Mouse (Mus musculus) ZHBTc4 (cell line): Measurements from ENCODE around the gene Dxo.
A peak's percentile ranks its signal among the peaks of the same experiment; 100 is the strongest.

Experiments used
- DNase-seq: peaks from one replicate; pipeline ENCODE4 v3.0.0-alpha.2; 2011; ENCODE audit warnings: low read depth, low spot score

The Dxo gene

DNA sequence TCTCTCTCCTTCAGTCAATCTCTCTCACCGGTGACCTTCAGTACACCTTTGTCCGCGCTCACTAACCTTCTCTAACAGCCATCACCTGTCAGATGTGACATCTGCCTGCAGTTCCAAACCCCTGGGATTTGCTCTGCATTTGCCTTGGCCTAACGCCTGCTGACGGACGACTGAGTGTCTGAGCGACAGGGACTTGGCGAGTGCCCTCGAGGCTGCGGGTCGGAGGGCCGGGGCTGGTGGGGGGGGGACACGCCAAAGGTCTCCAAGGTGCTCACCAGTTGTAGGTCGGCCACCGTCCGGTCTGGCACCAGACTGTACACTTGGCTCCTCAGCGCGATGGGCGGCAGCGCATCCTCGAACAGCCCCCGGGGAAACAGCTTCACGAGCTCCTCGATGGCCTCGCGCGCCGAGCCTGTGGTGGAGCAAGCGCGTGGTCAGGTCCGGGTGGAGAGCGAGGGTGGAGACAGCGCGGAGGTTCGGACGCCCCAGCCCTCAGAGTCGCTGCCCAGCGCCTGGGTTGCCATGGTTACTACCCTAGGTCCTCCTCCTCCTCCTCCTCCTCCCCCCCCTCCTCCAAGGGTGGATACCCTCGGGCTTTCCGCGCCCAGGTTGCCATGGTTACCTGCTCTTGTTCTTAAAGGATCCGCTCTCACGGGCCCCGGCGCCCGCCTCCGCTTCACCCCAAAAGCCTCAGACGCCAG is 514 bp upstream of the Dxo start:
- DNase-seq = no peak

DNA sequence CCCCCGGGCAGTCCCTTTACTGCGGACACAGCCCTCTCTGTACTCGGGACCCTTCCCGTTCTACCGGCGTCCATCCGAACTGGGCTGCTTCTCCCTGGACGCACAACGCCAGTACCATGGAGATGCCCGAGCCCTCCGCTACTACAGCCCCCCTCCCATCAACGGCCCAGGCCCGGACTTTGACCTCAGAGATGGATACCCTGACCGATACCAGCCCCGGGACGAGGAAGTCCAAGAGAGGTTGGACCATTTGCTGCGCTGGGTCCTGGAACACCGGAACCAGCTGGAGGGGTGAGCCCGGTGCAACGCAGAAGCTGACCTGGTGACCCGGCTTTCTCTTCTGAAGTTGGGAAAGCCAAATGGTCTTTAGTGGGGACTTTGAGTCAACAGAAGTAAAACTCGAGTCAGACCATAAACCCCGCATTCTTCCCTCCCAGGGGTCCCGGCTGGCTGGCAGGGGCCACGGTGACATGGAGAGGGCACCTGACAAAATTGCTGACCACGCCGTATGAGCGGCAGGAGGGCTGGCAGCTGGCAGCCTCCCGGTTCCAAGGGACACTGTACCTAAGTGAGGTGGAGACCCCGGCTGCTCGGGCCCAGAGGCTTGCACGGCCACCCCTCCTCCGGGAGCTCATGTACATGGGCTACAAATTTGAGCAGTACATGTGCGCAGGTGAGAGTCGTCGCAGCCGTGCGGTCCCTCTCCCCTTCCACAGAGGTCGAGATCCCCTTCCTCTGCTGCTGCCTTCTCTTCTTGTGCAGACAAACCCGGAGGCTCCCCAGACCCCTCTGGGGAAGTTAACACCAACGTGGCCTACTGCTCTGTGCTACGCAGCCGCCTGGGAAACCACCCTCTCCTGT is 875 bp downstream of the Dxo start:
- DNase-seq = no peak

DNA sequence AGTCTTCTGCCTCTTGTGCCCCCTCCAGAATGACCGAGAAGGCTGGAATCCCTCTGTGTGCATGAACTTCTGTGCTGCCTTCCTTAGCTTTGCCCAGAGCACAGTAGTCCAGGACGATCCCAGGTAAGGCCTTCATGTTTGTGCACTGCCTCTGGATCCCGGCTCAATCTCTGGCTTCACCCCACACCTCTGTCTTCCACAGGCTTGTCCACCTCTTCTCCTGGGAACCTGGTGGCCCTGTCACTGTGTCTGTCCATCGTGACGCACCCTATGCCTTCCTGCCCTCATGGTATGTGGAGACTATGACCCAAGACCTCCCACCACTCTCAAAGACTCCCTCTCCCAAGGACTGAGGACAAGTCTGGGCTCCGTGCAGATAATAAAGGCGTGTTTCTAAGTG is 2.0 kb downstream of the Dxo start:
- no peak for DNase-seq

DNA sequence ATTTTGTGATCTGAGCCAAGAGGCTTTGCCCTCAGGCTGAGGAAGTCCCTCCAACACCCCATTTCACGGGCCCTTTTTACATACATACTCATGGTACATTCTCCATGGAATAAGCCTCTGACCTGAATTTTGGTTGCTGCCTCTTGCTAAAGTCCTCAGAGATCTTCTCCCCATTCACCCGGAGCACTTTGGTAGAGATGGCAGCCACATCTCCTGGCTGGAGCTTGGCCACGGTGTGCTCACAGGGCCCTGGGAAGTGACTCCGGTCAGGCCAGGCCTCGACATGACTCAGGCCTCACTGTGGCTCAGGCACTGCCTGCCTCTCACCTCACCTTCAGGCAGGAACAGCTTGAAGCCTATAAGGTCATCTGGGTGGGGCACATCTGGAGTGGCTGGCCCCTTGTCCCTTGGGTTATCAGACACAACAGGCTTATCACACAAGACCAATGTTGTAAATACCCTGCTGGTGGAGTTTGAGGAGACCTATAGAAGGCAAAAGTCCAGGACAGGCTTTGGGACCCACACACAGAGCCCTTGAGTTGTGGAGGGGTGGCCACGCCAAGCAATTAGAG is 4.0 kb downstream of the Dxo start:
- no peak for DNase-seq

DNA sequence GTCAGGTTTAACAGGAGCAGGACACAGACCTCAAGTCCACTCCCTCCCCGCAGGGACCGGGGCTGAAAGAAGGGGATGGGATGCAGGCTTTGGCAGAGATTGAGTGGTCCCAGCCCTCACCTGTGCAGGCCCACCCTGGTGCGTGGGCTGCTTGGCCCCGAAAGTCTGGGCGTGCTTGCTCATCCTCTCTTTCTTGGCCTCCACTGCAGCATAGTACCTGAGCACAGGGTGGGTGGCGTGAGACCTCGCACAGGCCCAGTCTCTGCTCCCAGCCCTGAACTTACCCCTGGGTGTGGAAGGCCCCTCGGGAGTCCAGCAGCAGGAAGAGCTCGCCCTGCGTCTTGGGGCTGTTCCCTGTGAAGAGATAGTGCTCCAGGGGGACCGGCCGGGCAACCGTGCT is 8.1 kb downstream of the Dxo start:
- DNase-seq = no peak

DNA sequence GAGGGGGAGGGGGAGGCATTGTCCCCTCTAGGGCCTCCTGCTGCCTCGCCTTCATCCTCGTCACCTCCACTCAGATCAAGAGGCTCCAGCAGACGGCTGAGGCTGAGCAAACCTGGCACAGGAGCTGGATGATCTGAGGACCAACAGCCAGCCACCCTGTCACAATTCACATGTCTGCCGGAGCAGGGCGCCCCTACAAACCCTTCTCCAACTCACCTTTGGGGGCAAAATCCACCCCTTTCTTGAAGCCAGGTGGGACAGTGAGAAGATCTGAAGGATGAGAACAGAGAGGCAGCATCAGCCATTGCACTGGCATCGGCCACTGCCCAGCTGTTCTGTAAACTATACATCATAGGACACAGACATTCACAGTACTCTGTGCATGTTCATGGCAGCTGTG is 10.4 kb downstream of the Dxo start:
- no peak for DNase-seq

DNA sequence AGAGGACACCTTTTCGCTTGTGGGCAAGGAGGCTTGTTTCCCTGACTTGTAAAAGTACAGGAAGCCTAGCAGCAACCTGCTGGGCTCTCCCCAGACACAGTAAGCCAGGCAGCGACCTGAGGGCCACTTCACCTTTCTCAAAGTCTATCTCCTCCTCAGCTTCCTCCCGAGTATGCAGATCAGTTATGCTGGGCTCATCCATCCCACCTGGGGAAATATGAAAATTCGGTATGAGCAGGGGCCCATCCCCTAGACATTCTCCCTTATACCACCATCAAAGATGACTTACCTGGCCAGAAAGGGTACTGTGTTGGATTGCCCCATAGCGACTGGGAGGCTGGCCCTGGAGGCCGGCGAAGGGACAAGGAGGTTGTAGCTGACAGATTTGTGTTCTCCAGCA is 10.8 kb downstream of the Dxo start:
- DNase-seq = no peak

DNA sequence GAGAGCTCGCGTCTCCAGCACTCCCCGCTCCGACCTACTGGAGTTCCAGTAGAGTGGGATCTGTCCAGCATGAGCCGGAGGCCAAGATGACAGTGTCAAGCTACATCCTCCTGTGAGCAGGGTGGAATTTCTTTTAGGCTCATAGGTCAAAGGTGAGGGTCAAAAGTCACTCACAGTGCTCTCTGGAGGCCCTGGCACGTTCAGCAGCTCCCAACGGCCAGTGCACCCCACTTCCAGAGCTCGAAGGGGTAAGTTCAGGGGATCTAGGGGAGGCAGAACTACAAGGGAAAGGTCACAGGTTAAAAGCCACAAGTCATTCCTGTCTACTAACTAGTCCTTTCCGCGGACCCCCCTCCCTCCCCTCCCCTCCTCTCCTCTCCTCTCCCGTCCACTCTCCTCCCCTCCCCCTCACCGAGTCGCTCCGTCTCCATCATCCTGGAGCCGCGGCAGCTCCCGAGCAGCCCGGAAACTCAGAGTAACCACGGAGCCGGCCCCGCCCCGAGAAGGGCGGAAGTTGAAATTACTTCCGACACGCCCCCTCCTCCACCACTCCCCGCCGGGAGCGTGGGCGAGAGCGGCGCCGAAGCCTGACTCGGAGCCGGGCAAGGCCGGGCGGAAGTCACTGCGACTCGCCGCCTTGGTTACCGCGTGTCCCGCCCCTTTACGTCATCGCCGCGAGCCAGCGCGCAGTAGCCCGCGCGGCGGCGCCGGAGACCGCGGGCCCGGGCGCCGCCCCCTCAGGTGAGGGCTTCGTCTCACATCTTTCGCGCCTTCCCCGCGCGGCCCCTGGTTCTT is 13.1 kb downstream of the Dxo start, which contains the start of the genes Skiv2l and Nelfe:
Skiv2l (minus strand) TSS at position 489 of the 795 bp plus-strand sequence.
Nelfe (plus strand) TSS at position 670 of the 795 bp plus-strand sequence.
- DNase-seq = peak; percentile 99

DNA sequence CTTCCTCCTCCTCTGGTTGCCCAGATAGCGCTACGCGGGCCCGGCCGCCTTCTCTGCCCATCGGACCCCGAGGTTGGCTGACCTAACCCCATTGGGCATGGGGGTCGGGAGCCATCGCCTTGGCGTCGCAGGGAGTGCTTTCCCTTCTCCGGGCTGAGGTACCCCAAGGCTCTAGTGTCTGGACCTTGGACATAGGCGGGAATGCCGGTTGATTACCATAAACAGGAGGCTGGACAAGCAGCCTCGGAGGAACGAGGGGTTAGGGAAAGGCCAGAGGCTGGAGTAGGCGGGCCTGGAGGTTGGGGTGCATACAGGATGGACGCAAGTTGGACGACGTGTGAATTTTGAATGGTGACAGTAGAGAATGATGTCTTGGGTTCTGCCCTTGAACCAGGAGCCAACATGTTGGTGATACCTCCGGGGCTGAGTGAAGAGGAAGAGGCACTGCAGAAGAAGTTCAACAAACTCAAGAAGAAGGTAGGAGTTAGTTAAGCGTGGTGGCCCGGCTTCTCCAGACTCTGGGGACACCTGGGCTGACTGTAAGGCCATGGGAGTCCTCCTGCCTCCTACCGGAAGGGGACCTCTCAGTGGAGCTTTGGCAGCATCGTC is 13.8 kb downstream of the Dxo start:
- DNase-seq = no peak

DNA sequence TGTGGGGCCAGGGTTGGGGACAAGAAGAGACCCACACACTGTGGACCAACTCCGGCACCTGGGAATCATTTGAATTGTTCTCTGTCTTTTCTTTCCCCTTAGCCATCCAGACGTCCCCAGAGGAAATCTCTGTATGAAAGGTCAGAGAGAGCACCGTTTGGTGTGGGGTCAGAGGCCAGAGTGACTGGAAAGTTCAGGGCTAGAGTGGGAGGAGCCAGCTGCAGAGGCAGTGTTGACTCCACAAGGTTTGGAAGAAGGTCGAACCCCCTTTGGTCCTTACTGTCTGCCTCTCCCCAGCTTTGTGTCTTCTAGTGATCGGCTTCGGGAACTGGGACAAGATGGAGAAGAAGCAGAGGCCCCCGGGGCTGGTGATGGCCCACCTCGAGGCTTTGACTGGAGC is 16.7 kb downstream of the Dxo start:
- no peak for DNase-seq

DNA sequence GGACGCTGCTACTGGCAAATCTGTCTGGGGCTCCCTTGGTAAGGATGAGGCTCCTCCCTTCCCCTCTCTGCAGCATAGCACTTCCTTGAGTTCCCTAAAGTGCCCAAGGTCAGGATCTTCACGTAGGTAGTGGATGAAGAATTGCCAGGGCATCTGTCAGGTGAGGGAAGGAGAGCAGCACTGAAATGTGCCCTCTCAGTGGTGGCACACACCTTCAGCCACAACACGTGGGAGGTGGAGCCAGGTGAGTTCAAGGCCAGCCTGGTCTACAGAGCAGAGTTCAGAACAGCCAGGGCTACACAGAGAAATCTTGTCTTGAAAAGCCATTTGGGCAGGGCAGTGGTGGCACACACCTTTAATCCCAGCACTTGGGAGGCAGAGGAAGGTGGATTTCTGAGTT is 17.9 kb downstream of the Dxo start:
- DNase-seq = no peak

DNA sequence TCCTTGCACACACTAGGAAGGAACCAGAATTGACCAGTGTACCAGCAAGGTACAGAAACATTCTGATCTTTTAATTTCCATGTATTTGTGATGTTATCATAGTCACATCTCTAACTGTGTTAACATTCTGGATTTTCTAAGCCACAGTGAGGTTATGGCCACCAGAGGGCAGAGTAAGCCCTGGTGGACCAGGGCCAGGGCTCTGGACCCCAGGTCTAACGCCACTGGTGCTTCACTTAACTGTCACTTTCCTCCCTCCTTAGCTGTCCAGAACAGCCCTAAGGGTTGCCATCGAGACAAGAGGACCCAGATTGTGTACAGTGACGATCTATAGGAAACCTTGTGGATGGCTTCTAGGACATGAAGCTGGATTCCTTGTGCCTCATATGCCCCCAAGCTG is 19.0 kb downstream of the Dxo start:
- DNase-seq = peak; percentile 61

DNA sequence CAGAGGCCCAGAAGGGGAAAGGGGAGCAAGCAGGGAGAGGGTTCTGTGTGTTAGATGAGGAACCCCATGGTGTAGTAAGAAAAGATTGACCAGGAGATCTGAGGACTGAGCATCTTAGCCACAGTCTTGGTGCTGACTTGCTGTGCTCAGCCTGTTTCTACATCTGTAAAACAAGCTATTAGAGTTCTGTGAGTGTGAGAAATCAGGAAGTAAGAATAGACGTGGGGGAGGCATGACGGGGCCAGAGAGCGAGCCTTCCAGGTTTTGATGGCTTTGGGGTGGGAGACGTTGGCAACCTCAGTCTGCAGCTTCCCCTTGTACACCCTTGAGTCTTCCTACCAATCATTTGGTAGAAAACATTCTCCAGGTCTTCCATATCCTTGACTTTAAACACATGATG is 21.9 kb downstream of the Dxo start:
- DNase-seq = no peak

DNA sequence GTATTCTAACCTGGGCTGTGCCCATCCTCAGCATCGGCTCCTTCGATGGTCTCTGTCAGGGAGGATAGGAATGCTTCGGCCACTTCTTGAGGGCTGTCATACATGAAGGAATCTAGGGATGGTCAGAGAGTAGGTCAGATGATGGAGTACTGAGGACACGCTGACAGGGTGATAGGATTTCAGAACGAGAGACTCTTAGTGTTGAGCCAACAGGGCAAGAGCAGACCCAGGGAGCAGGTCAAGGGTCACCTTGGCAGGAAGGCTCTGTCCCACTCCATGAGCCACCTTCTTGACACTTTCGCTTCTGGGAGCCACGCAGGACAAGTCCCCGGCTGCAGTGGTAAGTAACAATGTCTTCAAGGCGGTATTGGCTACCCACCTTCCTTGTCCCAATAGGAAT is 23.7 kb downstream of the Dxo start:
- no peak for DNase-seq

DNA sequence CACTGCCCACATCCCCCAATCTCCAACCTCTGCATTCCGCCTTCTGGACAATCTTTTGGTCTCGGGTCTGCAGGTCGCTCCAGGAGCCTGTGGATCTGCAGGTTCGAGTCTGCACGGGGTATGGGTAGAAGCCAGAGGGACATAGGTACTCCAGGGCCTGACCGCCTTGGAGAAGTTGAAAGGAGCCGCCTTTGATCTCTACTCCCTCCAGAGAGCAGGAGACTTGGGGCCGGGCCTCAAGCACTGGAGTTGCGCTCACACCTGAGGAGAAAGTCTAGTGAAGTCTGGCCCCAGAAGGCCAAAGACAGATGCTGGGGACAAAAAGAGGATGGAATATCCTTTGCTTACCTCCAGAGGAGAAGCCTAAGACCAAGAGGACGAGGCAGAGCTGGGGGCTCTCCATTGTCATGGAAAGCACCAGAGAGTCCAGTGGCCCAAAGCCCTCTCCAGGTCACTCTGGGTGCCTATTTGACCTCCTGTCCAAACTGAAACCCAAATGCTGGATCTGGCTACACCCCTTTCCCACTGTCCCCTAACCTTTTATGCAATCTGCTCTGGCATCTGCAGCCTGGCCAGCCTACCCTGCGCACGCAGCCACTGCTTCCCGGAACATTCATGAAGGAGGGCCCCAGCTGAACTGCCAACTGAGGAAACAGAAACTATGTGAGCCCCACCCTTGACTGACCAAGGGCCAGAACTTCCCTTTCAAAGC is 25.0 kb downstream of the Dxo start:
- no peak for DNase-seq

DNA sequence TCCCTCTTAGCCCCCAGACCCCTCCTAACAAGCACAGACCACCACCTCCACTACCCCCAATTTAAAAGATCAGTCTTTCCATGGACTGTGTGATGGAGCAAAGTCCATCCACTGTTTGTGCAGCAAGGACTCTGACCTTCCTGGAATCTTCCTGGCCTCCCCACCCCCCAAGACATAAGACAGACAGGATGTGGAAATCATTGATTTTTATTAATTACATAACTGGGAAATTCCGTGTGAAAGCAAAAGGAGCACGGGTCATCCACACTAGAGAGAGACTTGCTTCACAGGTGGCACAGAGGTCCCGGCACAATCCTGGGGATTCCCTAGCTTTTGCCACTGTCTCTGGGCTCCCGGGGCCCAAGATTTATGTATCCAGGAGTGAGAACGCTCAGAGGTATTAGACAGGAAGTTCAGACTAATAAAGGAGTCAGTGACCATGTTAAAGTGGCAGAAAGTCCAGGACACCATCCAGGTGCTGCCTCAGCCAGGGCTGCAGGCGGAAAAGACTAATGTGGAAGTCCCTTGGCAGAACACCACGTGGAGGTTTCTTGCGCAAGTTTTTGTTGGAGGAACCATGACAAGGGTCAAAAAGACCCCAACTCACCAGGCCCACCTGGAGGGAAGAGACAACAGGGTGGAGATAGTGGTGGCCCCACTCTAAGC is 25.7 kb downstream of the Dxo start, which contains the start of gene Cfb:
Cfb (minus strand) TSS at position 103 of the 666 bp plus-strand sequence.
- no peak for DNase-seq

DNA sequence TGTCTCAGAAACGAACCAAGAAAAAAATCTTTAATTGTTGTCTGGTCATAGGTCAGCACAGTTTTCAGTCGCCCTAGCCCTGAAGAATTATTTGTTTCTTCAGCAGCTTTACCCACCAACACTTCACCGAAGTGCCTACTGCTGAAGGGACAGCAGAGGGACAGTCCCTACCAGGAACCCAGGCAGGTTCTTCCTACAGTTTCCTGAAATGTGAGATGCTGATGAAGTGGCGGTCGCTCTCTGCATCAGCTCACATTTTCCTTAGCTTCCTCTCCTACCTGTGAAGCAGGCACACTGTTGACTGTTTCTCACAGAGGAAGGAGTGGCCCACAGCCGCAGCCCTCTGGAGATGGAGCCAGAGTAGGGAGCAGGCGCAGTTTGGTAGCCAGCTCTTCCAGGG is 29.2 kb downstream of the Dxo start:
- no peak for DNase-seq

DNA sequence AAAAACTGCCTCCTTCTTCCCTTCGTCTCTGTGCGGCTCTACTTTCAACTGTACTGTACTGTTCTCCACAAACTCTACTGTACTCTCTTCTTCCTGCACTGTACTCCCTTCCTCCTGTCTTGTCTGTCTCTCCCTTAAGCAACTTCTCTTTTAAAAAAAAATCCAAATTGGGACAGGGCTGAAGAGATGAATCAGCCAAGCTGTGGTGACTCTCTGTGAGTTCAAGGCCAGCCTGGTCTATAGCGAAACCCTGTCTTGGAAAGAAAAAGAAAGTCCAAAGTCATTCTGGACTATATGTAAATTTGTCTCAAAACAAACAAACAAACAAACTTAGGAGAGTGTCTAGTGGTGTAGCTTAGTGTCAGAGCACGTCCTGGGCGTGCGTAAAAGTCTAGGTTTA is 37.5 kb downstream of the Dxo start:
- no peak for DNase-seq

DNA sequence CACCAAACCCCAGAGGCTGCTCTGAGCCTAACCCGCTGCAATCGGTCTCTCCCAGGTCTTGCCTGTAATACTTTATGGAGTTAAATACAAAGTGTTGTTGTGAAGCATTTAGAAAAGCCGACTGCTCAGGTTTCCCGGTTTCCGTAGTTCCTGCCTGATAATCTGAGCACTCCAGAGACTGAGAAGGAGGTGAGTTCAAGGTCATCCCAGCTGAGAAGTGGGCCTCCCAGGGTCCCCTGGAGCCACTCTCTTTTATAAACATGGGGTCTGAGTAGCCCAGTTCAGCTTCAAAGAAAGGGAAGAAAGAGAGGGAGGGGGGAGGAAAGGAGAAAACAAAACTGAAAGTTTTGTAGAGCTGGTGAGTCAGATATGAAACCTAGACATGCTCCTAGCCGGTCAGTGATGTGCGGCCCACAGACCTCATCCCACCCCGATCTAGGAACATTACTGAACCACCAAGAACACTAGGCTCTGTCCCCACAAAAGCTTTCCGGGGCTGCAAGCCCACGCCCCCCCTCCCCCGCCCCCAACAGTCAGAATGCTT is 42.6 kb downstream of the Dxo start, which contains the start of gene Zbtb12:
Zbtb12 (plus strand) TSS at position 148 of the 544 bp plus-strand sequence.
- DNase-seq = no peak

DNA sequence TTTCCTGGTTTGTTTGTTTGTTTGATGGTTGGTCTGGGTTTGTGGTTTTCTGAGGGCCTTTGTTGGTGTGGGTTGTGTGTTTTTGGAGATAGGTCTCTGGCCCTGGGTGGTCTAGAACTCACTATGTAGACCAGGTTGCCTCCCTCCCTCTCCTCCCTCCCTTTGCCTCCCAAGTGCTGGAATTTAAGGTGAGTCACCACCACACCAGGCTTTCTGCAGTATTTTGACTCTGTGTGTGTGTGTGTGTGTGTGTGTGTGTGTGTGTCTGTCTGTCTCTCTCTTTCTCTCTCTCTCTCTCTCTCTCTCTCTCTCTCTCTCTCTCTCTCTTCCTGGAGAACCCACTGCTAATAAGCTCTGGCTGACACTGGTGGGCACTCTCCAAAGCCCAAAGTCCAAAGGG is 44.3 kb downstream of the Dxo start:
- DNase-seq = no peak
